Mouse (Mus musculus) ES-CJ7 (cell line): ENCODE results near the gene Cpm.
"Not testable (repeated sequence)": the region's sequence is repeated elsewhere in the genome, so short reads cannot be mapped to it uniquely, and the experiment has no call there.

Source experiments
- DNase-seq: peaks from one replicate; pipeline ENCODE4 v3.0.0; 2011; ENCODE audit warnings: low read depth, low spot score

Gene Cpm

DNA sequence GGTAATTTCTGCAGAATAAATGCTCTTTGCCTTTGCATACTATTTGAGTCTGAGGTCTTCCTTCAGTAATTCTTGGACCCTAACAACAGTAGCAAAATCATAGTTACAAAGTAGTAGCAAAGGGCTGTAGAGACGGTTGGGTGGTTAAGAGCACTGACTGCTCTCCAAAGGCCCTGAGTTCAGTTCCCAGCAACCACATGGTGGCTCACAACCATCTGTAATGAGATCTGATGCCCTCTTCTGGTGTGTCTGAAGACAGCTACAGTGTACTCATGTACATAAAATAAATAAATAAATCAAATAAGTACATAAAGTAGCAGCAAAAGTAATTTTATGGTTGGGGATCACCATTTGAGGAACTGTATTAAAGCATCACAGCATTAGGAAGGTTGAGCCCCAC lies 86.4 kb downstream of the Cpm start:
- not testable (repeated sequence) for DNase-seq

DNA sequence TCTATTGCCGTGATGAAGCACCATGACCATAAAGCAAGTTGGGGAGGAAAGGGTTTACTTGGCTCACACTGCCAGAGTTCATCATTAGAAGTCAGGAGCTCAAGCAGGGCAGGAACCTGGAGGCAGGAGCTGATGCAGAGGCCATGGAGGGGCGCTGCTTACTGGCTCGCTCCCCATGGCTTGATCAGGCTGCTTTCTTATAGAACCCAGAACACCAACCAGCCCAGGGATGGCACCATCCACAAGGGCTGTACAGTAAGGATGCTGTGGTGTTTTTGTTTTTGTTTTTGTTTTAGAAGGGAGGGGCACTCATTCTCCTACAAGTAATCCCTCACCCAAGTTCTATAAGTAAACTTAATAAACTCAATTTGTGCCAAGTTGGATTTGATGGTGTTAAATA lies 87.4 kb downstream of the Cpm start:
- DNase-seq = no peak

DNA sequence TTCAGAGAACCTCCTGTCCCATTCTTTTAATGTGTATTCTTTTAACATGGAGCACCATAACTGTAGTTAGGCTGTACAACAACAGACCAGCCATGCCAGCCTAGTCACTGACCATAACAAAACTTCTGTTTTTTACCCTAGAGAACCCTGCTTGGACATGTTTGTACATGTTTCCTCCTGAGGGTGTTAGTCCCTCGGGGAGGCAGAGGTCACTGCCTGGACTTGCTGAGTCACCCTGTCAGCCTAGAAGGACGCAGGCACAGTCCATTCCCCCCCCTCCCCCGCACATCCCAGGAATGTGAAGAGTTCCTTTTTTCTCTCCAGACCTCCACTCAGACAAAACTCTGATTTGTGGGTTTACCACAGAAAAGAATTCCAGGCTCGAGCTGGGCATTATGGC lies 88.3 kb downstream of the Cpm start:
- DNase-seq = peak; percentile 58

DNA sequence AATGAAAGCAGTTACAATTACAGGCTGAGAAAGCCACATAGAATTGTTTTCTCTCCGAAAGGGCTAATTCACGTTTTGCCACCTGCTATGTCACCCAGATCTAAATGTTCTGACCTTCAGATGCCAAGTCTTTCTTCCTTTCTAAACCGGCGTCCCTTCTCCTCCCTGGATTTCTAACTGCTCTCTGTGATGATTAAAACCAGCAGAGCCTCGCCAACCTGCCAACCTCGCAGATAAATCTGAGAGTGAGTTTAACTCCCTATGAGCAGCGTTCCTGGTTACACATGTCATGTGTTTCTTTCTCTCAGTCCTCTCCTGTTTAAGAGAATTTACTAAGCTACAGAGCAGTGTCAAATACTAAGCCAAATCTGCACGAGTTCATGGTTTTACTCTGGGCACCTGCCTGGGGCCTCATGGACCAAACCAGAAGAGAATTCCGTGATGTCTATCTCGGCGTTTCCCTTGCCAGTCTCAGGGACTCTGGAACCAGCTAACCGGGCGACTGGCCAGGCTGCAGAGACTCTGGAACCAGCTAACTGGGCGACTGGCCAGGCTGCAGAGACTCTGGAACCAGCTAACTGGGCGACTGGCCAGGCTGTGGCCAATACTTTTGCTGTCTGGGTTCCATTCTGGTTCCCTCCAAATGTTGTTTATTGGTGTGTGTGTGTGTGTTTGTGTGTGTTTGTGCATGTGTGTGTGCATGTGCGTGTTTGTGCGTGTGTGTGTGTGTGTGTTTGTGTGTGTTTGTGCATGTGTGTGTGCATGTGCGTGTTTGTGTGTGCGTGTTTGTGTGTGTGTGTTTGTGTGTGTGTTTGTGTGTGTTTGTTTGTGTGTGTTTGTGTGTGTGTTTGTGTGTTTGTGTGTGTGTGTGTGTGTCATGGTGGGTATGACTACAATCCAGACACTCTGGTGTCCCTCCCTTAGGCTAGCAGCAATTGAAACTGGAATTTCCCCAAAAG lies 89.1 kb downstream of the Cpm start:
- DNase-seq = no peak

DNA sequence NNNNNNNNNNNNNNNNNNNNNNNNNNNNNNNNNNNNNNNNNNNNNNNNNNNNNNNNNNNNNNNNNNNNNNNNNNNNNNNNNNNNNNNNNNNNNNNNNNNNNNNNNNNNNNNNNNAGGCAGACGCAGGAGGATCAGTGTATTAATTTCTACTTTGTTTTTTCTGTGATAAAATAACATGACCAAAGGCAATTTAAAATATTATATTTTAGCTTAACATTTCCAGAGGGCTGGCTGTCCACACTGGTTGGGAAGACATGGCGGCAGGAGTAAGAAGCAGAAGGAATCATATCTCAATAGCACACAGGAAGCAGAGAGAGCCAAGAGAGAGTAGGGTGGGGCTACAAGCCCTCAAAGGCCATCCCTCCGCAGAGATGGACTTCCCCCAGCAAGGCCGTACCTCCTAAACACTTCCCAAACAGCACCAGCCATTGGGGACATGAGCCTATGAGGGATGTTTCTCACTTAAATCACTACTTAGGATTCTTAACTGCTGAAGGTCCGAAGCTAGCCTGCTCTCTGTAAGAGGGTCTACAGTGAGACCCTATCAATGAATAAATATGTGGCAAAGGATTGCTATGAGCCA lies 94.9 kb downstream of the Cpm start:
- no peak for DNase-seq

DNA sequence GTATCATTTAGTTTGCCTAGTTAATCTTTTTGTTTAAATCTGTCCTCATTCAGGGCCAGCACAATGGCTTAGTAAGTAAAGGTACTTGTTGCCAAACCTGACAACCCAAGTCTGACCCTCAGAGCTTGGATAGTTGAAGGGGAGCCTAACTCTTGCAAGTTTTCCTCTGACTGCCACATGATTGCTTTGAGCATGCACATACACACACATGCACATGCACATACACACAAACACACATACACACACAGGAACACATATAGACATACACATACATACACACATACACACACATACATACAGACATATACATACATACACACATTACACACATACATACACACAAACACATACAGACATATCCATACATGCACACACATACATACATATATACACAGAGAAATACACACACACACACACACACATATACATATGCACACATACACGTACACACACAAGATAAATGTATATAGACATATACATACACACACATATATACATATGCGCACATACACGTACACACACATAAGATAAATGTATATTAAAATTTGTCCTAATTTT lies 95.6 kb downstream of the Cpm start:
- no peak for DNase-seq

DNA sequence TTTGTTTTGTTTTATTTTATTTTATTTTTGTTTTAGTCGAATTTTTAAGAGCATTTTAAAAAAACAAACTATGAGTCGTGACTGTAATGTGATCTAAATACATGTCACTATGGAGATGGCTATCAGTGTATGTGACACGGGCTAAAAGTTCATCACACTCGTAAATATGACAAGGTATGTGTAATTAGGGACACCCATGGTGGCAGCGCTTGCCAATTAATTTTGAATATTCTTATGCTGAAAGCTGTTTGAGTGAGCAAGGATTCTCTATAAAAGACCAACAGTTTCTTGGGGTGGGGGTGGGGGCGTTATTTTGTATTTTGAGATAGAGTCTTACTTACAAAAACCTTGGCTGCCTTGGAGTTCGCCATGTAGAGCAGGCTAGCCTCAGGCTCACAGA lies 96.4 kb downstream of the Cpm start:
- no peak for DNase-seq

DNA sequence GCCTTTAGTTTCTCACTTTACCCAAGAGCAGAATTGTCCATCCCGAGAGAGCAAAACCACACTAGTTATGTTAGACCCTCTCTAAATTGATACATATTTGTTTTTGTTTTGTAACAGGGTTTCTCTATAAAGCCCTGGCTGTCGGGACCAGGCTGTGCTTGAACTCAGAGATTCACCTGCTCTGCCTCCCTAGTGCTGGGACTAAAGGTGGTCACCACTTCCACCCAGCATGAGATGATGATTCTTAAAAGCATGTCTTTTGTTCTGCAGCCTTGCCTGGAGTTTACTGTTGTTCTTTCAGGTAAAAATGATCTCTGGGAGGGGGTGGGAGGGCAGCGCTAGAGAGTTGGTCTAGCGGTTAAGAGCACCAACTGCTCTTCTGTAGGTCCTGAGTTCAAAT lies 97.0 kb downstream of the Cpm start:
- DNase-seq = no peak

DNA sequence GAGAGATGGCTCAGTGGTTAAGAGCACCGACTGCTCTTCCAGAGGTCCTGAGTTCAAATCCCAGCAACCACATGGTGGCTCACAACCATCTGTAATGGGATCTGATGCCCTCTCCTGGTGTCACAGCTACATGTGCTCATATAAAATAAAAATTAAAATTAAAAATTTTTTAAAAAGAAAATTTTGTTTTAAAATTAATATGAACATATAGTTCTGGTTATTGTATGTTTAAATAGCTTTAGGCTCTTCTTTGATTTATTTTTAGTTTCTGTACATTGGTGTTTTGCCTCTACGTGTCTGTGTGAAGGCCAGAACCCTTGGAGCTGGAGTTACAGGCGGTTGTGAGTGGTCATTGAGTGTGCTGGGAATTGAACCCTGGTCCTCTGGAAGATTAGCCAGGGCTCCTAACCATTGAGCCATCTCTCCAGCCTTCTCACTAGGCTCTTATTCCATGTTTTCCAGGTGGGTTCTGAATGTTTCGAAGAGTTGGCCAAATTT lies 97.6 kb downstream of the Cpm start:
- no peak for DNase-seq

DNA sequence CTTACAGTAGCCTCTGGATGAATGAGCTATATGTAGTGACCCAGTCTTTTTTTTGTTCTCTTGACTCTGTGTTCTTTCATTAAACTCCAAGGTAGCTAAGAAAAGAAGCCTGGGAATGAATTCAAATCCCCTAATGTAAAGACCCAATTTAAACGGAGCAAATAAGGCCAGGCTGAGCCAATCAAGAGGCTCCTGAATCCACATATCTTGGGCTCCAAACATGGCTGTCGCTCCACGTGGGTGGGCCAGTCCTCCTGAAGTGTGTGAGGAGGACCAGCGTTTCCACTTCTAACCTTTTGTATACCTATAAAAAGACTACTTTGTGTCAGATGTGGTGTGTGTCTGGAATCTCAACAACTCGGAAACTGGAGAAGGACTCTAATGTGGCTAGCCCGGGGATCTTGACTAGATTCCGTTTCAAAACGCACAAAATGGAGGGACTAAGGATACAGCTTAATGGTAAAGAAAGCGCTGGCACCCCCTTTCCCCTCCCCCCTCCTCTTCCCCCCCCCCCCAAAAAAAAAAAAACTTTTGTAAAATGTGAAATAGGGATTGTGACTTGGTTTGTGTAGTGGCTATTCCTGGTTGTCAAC lies 98.3 kb downstream of the Cpm start:
- no peak for DNase-seq

DNA sequence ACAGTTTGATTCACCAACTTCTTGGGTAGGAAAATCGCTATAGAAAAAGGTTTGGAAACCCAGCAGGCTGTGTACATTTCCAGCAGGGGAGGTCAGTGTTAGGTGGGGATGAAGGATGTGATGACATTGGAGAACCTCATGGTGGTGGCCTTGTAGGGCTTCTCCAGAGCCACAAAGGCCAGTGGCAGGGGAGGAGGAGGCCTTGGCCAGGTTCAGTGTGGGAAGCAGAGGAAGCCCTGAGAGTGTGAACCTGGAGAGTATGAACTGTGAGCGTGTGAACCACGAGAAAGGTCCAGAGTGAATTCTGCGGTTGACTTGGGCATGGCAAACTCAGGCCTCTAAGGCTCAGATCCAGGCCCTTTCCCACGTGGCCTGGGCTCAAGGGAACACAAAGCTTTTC lies 99.3 kb downstream of the Cpm start:
- no peak for DNase-seq

DNA sequence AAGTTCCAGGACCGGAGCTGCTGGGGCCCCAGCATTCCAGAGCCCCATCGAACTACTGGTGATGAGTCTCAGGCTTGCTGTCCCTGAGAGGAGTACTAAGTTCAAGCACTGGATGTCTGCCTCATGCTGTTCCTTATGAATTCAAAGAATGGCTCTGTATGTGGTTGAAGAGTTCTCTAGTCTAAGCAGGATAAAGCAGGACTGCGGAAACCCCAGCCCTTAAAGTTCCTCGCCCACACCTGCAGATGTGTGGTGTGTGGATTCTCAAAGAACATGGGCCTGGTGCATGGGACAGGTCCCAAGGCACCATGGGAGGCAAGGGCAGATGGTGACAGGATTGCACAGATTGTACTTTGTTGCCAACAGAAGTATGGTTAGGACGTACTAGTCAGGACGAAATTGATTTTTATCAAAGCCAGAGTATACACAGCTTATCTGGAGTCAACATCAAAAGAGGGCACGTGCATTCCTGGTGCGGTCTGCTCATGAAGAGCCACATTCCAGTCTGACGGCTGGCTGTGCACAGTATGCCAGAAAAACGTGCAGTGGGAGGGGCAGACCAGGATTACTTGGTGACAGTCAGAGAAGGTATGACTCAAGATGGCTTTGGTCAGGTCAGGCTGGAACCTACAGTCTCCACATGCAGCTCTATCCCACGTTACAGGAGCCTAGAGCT lies 100.0 kb downstream of the Cpm start:
- no peak for DNase-seq

DNA sequence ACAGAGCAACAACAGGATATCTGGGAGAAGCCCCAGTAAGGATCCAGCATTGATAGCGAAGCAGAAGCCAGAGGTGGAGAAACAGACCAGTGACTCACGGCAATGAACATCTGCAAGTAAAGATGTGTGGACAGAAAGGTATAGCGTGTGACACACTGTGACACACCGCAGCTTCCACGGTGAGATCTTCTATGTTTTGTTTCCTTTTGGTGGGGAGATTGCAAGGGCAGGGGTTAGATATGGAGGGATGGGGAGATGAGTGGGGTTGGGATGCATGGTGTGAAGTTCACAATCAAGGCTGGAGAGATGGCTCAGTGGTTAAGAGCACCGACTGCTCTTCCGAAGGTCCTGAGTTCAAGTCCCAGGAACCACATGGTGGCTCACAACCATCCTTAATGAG lies 100.8 kb downstream of the Cpm start:
- DNase-seq = no peak

DNA sequence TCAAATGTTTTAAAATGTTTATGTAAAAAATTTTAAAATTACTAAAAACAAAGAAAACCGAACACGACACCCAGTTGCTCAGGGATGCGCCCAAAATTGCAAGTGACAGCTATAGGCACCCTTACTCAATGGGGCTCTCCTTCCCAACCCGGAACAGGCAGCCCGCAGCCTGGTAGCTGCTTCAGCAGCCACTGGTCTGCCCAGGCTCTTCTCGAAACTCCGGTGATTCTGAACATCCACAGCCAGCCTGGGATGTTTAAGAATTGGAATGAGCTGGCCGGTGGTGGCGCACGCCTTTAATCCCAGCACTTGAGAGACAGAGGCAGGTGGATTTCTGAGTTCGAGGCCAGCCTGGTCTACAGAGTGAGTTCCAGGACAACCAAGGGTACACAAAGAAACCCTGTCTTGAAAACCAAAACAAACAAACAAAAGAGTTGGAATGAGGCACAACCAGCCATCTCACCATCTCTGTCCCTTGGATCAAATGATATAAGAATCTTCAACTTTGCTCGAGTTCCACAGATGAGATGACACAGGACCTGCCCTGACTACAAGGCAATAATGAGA lies 101.4 kb downstream of the Cpm start:
- no peak for DNase-seq

DNA sequence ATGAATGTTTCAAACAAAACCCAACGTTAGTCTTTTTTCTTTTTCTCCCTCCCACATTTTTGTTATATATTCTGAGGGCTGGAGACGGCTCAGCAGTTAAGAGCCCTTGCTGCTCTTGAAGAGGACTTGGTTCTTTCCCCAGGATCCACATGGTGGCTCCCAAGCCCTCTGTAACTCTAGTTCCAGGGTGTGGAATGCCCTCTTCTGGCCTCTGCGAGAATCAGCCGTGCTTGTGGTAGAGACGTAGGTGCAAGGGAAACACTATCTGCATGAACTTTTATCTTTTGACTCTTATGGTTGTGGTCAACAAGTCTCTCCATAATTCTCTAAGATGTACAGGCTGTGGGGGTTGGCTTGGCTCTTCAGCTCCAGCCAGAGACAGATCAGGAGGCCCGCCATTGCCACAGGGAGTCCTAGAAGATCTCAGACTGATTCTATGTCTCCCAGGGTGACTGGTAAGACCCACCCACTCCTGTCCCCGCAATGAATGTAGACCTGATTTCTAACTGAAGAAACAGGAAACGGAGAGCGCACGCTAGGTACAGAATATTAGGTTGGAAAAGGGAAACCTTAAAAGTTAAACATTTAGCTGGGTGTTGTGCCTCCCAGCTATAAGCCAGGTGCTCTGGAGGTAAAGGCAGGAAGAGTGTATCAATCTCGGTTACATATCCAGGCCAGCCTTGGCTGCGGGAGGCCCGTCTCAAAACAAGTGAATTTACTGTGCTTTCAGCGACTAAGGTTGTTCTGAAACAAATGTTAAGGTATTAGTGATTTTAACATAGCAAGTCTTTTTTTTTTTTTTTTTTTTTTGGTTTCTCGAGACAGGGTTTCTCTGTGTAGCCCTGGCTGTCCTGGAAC lies 102.2 kb downstream of the Cpm start:
- DNase-seq = peak; percentile 83

DNA sequence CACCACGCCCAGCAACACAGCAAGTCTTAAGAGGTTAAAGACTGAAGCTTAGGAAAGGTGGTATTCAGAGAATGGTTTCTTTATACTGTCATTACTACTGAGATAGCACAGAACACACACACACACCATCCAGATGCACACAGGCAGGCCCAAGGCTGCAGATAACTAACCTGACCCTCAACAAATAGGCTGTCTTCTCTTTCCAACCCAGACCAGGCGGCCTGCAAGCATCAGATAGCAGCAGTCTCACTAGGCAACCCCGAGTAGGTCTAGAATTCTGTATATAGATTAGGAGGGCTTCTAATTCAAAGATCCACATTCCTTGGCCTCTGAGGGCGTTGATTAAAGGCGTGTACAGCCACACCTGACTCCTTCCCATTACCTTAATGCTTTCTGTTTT lies 102.9 kb downstream of the Cpm start:
- no peak for DNase-seq

DNA sequence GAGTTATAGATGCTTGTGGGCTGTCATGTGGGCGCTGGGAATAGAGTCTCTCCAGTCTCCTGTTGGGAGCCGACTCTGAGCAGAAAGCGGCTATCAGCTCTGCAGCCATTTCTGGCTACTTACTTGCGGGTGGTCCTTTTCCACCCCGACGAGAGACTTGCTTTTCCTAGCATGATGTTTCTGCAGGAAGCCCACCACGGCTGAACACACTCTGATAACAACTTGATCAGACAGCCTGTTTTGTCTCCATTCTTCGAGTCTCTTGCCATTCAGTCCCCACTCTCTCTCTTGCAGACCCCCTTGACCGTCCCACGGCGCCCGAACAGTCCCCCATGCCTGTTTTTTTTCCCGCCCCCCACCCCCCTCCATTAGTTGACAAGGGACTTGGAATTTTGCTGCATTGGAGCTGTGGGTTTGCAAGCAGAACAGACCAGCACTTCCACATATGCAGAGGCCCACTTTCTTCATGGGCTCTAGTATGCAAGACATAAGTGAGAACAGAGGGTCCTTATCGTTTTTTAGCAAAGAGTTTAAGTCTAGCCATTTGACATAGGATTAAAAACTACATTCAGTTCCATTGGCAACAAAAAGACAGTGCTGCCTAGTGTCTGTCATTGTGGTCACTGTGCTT lies 103.8 kb downstream of the Cpm start:
- DNase-seq = no peak

DNA sequence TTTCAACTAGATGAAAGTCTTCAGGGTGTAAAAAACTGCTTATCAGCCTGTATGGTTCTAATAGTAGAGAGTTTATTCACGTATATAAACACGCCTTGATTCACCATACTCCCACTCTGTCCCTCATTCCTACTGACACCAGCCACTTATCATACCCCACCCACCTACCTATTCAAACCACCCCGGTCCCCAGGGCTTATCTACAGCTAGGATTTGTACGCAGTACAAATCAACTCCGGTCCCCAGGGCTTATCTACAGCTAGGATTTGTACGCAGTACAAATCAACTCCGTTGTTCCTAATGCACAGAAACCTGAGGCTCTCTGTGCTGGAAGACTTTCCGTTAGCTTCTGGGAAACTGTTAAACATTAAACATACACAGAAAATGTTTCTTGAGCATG lies 104.3 kb downstream of the Cpm start:
- not testable (repeated sequence) for DNase-seq

DNA sequence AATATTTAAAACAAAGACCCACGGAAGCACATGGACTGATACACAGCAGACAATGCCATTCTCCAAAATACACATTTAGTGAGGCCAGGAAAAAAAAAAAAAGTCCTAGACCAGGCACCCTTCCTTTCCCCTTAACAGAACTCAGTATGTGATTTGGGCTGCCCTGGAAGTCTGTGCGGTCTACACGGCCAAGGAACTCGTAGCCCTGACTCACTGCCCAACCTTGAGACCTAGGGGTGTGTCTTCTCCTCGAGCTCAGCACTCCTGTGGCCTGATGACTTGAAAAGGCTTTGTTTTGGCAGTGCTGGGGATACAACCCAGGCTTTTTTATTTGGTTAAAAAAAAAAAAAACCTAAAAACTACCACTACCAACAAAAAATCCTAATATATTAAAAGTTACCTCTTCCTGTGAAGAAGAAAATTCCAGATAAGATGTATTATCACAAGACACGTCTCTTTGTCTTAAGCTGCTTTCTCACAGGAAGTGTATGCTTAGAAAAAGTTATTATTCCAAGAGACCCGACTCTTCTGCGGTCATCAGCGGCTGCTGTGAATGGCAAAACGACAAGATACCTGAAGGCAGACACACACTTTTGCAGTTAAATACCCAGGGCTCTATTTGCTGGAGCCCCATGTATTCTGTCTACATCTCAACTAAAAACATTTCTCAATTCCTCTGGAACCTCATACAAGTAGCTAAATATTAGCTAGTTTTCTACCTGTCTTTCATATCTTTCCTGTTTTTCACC lies 105.0 kb downstream of the Cpm start:
- DNase-seq = not testable (repeated sequence)
